Mouse (Mus musculus): ENCODE data around the gene Cyth3.

The Cyth3 gene

DNA sequence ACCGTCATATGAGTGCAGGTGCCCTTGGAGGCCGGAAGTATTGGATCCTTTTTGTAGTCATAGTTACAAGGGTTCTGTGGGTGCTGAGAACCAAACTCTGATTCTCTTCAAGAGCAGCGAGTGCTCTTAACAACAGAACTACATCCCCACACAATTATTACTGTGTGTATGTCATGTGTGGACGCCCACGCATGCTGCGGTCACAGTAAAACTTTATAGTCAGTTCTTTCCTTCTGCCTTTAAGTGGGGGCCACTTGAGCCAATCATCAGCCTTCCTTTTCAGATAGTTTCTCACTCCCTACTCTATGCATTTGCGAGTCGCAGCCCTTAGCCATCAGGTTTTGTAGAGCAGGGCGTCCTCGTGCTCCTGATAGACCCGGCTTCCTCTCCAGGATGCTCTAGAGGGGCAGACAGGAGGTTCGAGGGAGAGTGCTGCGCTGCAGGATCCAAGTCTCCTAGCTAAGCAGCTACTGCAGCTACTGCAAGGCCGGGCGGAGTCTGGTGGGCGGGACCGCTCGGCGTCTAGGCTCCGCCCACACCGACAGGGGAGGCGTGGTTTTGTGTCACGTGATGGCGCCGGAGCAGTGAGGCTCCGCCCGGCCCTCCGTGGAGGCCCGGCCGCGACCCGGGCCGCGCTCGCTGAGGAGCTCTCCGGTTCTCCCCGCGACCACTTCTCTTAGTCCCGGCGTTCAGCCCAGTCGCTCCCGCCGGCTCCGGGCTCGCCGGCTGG is at the start of gene Cyth3:
Gene Cyth3 (plus strand): TSS at position 555 of the 730 bp plus-strand sequence.
- peak; percentile 96 for DNase-seq

DNA sequence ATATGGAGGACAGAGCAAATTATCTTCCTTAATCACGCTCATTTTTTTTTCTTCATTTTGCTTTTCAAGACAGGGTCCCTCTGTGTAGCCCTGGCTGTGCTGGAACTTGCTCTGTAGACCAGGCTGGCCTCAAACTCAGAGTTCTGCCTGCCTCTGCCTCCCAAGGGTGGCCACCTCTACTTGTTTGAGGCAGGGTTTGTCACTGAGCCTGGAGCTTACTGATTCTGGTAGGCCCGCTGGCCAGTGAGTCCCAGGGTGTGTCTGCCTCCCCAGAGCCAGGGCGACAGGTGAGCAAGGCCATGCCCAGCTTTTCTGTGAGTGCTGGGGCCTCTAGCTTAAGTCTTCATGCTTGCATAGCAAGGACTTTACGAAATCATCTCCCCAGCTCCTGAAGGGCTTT is 49.2 kb upstream of the Cyth3 start:
- no peak for DNase-seq

DNA sequence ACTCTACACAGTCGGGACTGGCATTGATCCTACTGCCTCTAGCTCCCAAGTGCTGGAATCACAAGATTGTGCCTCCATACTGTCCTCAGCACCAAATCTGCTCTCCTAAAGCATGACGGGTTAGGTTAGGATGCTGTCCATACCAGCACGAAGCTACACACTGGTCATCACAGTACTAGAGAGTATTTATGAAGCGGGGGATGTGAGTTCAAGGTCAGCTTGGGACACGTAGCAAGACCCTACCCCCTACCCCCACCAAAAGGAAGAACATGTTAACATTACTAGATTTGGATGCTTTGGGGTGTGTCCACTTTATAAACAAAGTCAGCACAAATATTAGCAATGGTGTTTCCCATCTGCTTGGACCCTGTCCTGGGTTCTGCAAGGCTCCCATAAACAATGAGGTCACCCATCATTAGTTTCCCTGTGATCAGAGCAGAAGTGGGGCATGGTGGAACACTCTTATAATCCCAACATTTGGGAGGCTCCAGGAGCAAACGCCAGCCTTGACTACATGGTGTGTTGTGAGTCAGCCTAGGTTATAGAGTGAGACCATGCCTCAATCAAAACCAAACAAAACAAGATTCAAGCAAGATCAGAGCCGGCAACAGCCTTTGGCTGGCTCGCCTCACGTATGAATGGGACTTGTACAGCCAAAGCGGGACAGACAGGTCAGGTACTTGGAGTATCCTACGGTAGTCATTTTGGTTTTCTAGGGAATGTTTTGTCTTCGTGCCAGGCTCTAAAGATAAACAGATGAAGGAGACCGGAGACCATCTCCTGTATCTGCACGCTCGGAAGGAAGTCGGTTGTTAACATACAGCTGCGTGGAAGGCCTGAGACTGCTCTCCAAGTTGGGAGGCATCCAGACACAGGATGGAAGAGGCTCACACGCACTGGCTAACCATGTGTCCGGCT is 47.7 kb upstream of the Cyth3 start:
- no peak for DNase-seq

DNA sequence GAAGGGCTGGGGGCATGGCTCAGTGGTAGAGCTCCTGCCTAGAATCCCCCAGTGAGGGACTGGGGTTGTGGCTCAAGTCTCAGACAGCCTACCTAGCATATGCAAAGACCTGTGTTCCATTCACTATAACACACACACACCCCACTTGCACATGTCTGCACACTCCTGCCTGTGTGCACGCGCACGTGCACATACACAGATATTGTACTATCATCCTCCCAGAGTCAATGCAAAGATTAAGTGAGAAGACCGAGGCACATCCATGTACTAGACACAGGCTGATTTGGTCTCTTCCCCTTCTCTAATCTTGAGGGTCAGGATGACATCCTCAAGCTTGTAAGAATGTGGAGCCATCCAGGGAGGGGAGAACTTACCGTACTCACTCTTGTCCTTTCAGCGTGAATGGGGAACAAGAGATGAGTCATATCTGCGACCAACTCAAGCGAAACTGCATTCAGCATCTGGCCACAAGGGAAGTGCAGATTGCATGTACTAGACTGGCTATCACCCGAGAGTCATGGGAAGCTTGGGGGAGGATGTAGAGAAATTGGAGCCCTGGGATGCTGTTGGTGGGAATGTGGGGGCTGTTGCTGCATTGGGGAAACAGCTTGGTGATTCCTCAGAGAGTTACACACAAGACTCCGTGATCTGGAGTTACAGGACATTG is 42.6 kb upstream of the Cyth3 start:
- no peak for DNase-seq

DNA sequence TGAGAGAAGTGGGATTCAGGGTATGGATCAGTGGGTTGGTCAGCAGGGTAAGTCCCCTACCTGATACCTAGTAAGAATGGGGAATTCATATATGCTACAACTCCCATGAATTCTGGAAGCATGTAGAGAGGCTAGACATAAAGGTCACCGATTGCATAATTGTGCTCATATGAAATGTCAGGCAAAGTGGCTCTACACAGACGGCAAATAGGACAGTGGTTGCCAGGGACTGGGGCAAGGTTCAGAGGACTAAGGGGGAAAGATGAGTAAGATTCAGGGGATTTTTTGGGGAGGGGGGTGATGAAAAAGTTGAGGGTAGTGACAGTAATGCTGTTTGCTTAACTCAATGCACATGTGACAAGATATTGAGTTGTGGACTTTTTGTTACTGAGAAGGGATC is 41.3 kb upstream of the Cyth3 start:
- no peak for DNase-seq

DNA sequence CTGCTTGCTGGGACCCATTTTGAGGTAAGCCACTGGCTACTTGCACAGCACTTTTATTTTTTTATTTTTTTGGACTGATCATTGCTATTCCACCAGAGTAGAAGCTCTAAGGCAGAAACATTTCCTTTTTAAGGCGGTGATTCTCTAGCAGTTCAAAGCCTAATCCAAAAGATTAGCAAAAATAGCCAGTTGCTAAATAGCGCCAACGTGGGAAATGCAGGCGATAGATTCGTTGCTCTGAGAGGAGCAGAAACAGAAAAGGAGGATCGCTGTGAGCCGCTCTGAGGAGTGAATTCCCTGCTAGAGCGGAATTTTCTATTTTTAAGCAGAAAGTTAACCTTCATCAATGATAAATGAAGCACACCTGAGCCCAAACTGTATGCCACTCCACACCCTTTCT is 40.4 kb upstream of the Cyth3 start:
- DNase-seq, result no peak

DNA sequence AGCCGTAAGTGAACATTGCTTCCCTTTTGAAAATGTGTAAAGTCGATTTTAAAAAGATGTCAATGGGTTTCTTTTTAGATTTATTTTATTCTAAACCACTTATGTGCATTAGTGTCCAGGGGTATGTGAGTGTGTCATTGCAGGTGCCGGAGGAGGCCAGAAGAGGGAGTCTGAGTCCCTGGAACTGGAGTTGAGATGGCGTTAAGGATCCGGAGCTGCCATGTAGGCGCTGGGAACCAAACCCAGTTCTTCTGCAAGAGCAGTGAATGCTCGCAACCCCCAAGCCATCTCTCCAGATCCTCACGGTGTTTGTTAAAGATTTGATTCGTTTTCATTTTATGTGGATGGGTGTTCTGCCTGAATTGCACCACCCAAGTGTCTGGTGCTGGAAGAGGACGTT is 39.2 kb upstream of the Cyth3 start:
- DNase-seq, result no peak

DNA sequence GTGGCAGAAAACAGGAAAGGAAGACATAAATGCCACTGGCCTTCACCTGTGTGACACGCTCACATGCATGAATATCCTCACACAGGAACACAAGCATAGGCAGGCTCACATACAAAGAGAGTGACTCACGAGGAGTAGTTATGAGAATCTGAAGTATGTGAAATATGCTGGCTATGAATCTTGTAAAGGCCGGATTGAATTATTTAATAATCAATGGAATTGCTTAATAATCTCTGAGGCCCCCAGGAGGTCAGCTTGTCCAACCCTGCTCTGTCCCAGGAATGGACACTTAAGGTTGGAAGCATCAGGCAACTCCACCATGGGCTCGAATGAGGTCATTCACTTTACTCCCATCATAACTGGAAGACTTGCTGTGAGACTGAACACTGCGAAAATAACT is 37.3 kb upstream of the Cyth3 start:
- DNase-seq, result no peak

DNA sequence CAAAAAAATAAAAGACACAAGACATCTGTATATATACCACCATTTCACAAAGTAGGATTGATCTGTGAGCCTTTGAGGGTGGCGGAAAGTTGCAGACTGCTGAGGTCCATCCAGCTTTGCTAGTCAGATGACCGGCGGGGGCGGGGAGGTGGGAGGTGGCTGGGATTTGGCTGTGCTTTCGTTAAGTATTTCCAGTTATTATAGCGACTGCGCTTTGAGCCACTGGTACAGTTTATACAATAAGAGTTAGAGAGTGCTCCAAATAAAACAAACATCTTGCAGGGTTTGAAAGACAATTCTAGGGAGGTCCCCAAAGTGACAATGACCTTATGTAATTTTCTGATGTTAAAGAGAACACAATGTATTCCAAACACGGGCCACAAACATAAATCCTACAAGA is 35.9 kb upstream of the Cyth3 start:
- no peak for DNase-seq

DNA sequence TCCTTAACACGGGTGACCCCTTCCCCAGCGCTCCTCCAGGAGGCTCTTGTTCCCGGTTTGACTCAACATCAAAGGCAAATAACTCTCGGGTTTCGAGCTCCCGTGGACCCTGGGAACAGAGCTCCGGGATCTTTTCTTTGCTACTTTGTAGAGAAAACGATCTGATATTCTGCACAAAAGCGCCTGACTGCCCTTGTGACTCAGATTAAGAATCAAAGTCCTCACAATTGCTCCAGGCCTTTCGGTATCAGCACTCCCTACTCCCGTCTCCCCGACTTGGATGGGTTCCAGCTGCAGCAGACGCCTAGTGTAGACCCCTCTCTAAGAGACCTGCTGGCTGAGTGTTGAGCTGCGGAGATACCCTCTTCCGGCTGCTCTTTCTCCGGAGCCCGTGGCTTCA is 33.1 kb upstream of the Cyth3 start:
- DNase-seq, result peak; percentile 14

DNA sequence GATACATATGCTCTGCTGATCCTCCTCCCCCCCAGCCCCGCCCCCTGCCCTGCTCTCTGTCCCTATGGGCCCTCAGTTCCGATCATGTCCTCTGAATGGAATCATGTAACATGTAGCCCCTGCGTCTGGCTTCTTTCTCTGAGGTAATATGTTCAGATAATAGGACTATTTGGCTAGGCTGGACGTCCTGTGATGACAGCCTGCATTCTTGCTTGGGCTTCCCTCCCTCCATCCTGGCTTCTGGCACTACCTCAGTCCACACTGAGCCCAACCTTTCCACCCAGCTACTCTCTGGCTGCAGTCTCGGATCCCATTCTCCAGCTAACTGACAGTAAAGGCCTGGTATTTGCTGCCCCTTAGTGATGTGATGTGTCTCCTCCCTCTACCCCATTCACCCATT is 29.3 kb upstream of the Cyth3 start:
- no peak for DNase-seq

DNA sequence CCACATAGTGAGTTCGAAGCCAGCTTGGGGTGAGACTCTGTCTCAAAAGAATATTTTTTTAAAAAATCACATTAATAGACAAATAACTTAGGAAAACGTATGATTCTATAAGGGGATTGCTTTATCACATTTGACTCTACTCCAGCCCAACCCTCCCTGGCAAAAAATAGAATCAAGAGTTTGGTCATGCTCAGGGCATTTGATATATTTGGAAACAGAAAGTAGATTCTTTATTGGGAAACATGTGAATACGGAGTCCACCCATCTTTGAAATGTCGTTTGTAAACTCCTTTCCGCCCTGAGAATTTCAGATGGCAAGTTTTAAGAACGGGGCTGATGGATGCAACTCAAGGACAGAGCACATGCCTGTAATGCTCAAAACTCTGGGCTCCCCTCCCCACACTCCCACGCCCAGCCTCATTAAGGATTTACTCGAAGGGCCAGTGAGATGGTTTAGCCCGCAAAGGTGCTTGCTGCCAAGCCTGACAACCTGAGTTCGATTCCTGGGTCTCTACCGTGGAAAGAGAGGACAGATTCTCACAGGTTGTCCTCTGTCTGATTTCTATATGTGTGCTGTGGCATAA is 28.6 kb upstream of the Cyth3 start:
- DNase-seq, result no peak

DNA sequence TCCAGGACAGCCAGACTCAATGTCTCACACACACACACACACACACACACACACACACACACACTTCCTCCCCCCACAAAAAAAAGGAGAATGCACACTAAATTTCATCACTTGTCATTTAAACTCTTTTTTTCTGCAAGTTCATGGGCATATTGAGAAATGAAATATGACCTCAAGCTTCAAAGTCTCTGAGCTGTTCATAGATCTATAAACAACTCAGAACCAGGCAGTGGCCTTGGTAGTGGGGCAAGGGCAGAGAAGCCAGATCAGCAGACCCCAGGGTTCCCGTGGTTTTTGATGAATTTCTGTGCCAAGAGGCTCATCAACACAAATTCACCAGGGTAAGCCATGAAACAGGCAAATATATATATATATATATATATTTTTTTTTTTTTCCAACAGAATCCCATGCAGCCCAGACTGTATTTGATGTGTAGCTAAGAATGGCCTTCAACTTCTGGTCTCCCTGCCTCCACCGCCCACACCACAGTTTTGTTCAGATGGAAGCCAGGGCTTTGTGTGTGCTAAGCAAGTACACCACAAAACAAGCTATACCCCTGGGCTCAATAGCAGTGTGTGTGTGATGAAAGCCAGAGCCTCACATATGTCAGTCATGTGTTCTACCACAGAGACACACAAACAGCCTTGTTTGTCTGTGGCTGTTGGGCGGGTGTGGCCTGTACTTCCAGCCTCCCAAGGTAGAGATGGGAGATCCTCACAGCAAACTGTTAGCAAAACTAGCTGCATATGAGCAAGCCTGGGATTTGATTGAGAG is 27.8 kb upstream of the Cyth3 start:
- DNase-seq, result no peak

DNA sequence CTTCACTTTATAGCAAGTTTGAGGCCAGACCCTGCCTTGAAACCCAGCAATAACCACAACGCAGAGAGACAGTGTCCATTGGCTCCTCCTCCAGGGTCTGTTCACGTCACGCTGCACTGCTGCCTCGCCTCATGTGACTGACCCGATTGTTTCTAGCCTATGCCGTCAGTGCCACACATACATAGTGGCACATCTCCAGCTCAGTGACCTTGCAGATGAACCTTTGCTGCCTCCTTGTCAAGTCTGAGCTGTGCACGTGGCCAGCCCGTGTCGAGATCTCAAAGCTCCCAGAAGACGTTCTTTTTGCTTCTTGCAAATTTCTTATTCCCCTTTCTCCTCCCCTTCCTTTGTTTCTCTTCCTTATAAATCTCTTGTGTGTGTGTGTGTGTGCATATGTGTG is 20.2 kb upstream of the Cyth3 start:
- no peak for DNase-seq

DNA sequence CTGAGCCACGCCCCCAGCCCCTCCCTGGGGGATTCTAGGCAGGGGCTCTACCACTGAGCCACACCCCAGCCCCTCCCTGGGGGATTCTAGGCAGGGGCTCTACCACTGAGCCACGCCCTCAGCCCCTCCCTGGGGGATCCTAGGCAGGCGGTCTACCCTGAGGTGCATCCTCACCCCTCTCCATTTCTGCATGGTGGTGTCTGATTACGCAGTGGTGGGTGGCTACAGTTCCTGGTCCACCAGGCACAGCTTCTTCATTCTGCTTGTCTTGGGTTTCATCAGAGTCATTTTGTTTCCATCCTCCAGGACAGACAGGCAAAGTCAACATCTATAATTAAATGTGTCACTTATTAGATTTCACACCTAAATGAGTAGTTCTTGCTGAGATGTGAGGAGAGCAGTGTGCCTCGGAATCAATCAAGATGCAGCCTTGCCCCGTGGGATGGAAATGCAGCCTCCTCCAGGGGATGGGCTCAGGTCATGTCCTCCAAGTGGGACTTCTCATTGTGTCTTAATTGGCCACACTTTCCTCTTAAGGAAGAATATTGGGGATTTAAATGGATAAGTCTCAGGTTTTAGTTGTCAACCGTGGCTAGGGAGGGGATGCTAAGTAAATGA is 18.0 kb upstream of the Cyth3 start:
- no peak for DNase-seq

DNA sequence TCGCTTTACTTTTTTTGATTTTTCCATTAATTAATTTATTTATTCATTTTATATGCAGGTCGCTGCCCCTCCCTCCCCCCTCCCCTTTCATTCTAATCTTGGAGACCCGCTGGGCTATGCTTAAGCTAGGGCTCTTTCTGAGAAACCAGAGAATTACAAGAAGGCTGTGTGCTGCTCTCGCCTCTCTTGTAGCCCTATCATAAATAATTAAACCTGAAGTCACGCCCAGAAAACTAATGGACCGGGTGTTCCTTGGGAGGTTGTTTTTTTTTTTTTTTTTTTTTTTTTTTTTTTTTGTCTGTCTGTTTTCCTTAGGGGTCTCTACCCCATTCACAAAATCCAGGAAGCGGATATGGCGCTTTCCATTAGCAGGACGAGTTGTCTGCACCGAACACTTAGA is 15.5 kb upstream of the Cyth3 start:
- no peak for DNase-seq

DNA sequence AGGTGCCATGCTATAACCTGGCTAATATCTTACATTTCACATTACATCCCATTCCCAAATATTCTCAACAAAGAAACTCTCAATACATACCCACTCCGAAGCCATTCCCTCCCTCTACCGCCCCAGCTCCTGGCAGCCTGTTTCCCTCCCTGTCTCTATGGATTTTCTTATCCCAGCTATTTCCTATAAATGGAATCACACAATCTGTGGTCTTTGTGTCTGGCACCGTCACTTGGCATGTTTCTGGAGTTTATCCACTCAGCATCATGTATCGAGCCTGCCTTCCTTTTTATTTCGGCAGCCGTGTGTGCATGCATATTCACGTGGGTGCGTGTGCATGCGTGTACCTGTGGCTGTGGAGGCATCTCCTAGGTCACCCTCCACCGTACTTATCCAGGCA is 14.1 kb upstream of the Cyth3 start:
- no peak for DNase-seq

DNA sequence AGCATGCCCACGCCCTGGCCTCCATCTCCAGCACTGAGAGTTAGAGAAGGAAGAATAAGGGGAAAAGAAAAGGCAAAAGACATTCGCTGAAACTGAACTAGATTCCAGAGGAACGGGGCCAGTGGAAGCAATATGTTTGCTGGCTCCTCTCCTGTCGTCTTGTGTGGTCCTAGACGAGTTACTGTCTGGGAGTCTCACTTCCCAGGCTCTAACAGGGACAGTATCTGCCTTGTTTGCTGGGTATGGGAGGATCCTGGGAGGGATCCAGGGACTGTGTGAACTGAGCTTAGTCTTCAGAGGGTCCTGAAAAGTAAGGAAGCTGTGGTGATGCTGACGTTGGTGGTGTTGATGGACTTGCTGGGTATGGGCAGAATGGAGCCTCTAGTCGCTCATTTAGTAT is 10.3 kb upstream of the Cyth3 start:
- no peak for DNase-seq

DNA sequence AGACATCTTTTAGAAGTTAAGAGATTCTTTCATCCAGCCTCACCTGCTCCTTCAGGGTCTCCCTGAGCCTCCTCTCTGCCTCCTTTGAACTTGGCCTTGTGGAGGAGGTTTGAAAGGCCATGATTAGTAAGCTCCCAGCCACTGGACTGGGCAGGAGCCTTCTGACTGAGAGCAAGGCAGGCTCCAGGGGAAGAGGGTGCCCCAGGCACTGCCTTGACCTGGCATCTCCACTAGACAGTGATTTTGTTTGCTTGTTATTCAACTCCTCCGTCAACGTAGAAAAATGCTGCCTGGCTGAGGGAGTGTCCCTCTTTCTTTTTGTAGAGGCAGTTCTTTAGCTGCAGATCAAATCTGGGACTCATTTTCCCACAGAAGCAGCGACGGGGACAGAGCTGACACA is 9.0 kb upstream of the Cyth3 start:
- DNase-seq, result no peak

DNA sequence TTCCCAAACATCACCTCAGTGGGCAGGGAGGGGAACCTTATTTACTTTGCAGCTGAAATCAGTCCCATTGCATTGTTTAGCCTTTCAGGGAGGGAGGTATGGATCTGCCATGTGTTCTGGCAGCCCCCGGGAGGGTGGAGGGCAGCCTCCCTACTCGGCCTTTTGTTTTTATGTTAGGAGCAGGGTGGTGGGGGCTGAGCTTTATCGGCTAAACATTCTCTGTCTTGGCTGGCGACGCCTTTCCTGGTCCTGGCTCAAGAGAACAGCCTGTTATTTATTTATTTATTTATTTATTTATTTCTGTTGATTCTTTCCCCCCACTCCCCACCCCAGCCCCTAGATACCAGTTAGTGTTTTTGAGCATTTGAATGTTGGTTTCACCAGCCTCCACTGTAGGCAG is 7.7 kb upstream of the Cyth3 start:
- DNase-seq, result no peak

DNA sequence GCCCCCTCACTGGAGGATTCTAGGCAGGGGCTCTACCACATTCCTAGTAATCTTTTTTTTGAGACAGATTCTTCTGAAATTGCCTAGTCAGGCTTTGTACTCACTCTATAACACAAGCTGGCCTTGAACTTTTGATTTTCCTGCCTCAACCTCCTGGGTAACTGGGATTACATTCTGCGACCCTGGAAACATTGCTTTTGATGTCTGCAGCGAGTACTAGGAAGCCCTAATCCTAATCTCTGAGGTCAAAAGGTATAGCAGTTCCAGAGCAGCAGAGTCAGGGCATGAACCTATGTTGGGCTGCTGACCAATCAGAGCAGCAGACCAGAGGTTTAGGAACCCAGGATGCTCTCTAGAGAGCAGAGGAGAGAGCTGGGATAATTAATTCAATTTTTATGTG is 6.9 kb upstream of the Cyth3 start:
- no peak for DNase-seq

DNA sequence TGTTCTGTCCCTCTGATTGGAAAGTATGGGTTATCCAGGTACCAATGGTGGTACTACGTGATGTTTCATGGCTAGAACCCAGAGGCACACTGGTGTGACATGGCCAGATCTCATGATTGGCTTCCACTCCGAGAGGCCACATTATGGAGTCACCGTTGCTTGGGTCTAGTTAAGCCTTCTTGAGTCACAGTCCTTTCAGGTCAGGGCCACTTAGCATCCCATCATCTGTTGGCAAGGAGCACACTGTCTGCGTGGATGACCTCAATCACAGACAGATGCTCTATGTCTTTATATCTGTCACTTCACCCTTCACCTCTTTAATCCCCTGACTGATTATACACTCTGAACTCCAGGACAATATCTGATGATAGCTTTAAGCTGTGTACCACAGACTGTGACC is 6.1 kb upstream of the Cyth3 start:
- DNase-seq, result no peak
